8 mouse cellular contexts compared by ENCODE assay signal in the genomic region with DNA sequence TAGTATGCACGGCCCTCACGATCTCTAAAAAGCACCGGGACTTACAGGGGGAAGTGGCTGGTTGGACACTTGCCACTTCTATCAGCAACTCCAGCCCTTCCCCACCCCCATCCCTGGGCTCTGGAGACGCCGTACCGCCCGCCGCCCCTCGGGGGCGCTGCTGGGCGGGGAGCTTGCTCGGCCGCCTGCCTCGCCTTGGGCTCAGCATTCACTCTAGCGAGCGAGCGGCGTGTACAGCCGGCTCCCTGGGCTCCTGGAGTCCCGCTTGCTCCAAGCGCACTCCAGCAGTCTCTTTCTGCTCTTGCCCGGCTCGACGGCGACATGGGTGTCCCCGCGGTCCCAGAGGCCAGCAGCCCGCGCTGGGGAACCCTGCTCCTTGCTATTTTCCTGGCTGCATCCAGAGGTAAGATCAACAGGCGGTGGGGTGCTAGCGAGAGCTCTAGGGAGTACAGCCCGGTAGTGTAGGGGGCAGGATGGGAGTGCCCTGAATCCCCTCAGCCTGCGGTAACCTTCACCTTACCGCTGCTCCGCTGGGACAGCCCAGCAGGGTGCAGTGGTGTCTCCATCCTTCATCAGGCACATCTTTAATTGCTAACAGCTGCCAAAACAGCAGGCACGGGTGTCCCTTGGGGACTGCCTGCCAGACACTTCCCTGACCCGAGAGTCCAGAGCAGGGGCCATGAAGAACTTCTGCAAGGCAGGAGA. TPM values are rescaled to one million over a fixed set of nuclear protein-coding genes. Genes with fewer than 3 reads are reported as not detected.
DNase-seq lines count a peak whose midpoint lies in the region; ATAC-seq and TF ChIP-seq lines count a peak whose summit lies in the region.

A gene (plus strand): TSS at position 151 of the 705 bp plus-strand sequence.

- H3K9me3 ChIP-seq in hindbrain, postnatal 0 days (ENCODE audit: low read length), result no peaks in the 10 kb centered on the region

- TF ChIP-seq CTCF in hindbrain, postnatal 0 days (IDR thresholded peaks at IDR 0.05; ENCODE audit: low read depth), result peak; percentile 52

- H3K27me3 ChIP-seq in hindbrain, postnatal 0 days (ENCODE audit: insufficient read depth, low read length), result no peaks in the 10 kb centered on the region

- 2% methylated on average over 37 of the region's 37 CpGs for WGBS in hindbrain, postnatal 0 days

- peak within 1 kb of the TSS; percentile 44 for H3K4me2 ChIP-seq in hindbrain, postnatal 0 days (ENCODE audit: low read depth, low read length)

- peak; percentile 45 for ATAC-seq in common myeloid progenitor, adult 5-6 weeks (replicated peaks; ENCODE audit: low read depth, poor library complexity, severe bottlenecking)
- peak; percentile 73 for ATAC-seq in hindbrain, postnatal 0 days

- H3K4me1 ChIP-seq in hindbrain, postnatal 0 days (ENCODE audit: insufficient read depth, low read length), result no peaks in the 10 kb centered on the region

- H3K4me3 ChIP-seq in hindbrain, postnatal 0 days (ENCODE audit: low read length), result peak within 1 kb of the TSS; percentile 27

- H3K9ac ChIP-seq in hindbrain, postnatal 0 days (replicated peaks; ENCODE audit: low read length), result no peak within 1 kb of the TSS

- DNase-seq in WW6 (ENCODE audit: low read depth, low spot score), result peak; percentile 69
- DNase-seq in gastrocnemius, postnatal 10 days, result peak; percentile 87
- peak; percentile 72 for DNase-seq in hindbrain, postnatal 0 days (ENCODE audit: low spot score)
- peak; percentile 26 to 40 for DNase-seq in left cerebral cortex, adult 18-20 months (ENCODE audit: low spot score in 2 of 2)
- DNase-seq in lung, postnatal 36 days, result peak; percentile 90
- peak; percentile 83 for DNase-seq in retina, embryonic 14.5 days (ENCODE audit: low spot score)
- peak; percentile 90 for DNase-seq in thymus, postnatal 4 days

- no peaks in the 10 kb centered on the region for H3K36me3 ChIP-seq in hindbrain, postnatal 0 days (ENCODE audit: insufficient read depth, low read length)

- H3K27ac ChIP-seq in hindbrain, postnatal 0 days, result no peak within 1 kb of the TSS

RNA-seq across cellular contexts. Expression of the gene that starts here (rescaled TPM):
- 15.4 and 18.5 TPM in 2 replicates for total RNA-seq in common myeloid progenitor, adult 5-6 weeks (2017)
- total RNA-seq in gastrocnemius, postnatal 10 days (2021), result 10 to 100 TPM; 16.2 to 18.4 TPM
- 19.2 and 43.1 TPM in 2 replicates for total RNA-seq in hindbrain, postnatal 0 days (2014; rRNA removed)
- polyA plus RNA-seq in hindbrain, postnatal 0 days (2015; fragmentation: Nextera tagmentation; extraction: Ambion mirVana), result 1.9 and 4.8 TPM in 2 replicates
- total RNA-seq in left cerebral cortex, adult 18-20 months (2021), result 10 to 100 TPM; 19.7 to 20.8 TPM

Comparison
In these comparisons a context has a peak if more than half of its experiments do, and no peak if none do; other contexts are left out.
1. DNase-seq: peak in every context shown above with its lines; median percentile 90 in lung, postnatal 36 days; 90 in thymus, postnatal 4 days; 87 in gastrocnemius, postnatal 10 days; 83 in retina, embryonic 14.5 days; 72 in hindbrain, postnatal 0 days; 69 in WW6; 33 in left cerebral cortex, adult 18-20 months.